Mouse (Mus musculus): Measurements from ENCODE around the gene Edc4.
"Not testable (repeated sequence)": the region's sequence is repeated elsewhere in the genome, so short reads cannot be mapped to it uniquely, and the experiment has no call there.

Gene Edc4

DNA sequence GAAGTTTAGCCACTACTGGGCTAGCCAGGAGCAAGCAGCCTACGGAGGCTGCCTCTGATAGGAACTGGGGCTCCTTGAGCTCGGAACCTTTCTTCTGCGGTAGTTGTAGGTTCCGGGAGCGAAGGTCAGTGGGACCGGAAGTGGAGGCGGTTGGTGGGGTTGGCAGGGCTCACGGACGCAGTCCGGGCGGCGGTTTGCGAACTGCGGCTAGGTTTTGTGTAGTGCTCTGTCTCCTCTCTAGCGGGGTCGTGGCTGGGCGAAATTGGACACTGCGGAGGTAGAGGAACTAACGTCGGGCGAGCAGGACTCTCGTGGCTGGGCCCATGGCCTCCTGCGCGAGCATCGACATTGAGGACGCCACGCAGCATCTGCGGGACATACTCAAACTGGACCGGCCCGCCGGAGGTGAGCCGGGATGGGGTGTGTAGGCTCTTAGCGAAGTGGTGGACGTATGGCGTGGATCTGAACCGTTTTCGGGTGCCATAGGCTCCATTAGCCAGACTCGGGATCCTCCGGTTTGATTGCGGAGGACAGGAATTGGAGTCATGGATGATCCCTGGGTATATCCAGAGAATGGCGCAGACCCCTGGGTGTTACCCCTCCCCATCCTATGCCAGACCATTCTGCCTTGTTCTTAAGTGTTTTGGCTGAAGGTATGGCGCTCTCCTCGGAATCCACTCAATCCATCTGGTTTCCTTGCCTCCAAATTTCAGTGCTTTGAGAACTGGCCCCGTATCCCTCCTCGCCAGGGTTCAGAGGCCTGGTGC is at the start of gene Edc4:
Gene Edc4 (plus strand): TSS at position 128 of the 767 bp plus-strand sequence.
- peak; percentile 82 to 89 for DNase-seq

DNA sequence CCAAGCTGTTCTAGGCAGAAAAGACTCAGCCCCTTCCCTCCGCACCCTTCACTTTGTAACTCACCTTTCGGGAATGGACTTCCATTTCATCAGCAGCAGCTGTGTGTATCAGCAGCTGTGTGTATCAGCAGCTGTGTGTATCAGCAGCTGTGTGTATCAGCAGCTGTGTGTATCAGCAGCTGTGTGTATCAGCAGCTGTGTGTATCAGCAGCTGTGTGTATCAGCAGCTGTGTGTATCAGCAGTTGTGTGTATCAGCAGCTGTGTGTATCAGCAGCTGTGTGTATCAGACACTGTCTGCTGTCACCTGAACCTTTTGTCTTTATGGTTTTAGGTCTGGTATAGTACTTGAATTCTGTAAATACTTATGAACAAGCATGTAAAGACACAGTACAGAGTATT is 46.9 kb upstream of the Edc4 start:
- not testable (repeated sequence) for DNase-seq

DNA sequence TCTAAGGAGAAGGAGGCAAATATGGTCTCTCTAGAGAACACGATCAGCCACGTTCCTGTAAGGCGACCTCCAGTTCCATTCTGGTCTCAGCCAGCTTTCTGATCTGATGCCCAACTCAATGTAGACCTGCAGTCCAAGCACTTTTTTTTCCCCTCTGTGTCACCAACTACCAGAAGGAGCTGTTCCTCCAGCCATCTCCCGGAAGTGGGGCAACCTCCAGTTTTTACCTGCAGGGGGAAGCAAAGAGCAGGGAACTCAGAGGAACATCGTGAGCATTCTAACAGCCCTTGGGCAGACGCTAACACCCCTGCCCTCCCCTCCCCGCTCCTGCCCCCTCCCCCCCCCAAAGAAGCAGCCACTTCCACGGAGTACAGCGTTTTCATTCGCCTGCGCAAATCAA is 45.4 kb upstream of the Edc4 start:
- DNase-seq = peak; percentile 81 to 90

DNA sequence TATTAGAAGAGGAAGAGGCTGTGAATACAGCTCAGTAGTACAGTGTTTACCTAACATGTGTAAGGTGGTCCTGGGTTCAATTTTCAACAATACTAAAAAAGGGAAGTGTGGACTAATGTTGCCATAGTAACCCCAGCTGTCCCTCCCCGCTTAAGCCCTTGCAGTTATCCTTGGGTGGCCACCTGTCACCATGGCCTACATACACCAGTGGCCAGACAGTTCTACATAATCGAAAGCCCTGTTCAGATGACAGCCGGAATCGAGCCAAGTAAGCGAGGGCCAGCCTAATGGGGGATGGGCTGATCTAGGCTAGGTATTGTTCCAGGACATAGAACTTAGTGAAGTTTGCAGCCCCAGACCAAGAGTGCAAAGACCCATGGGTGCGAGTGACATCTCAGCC is 43.7 kb upstream of the Edc4 start:
- DNase-seq = no peak

DNA sequence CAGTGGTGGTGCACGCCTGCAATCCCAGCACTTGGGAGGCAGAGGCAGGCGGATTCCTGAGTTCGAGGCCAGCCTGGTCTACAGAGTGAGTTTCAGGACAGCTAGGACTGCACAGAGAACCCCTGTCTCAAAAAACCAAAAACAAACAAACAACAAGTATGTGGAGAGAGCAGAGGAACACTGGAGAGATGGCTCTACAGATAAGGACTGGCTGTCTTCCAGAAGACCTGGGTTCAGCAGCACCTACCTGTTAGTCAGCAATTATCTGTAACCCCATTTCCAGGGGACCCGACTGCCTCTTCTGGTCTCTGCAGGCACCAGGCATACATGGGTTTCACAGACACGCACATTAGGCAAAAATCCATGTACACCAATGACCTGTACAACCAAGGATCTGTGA is 41.5 kb upstream of the Edc4 start:
- no peak for DNase-seq

DNA sequence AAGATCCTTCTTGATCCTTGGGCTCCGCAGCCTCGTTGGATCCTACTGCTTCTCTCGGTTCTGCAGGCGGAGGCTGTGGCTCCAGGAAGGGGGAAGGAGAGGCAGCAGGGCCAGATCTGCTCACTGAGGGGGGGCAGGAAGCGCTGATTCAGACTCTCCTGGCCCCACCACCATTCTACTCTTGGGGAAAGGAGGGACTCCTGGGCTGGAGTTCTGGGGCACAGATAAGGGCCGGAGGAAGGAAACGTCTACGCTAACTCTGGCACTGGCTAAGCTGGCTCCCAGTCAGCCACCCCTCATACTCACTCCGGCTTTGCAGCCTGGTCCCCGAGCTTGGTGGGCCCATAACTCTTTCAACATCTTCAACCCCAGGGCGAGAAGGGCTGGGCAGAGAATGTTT is 34.0 kb upstream of the Edc4 start:
- DNase-seq = no peak

DNA sequence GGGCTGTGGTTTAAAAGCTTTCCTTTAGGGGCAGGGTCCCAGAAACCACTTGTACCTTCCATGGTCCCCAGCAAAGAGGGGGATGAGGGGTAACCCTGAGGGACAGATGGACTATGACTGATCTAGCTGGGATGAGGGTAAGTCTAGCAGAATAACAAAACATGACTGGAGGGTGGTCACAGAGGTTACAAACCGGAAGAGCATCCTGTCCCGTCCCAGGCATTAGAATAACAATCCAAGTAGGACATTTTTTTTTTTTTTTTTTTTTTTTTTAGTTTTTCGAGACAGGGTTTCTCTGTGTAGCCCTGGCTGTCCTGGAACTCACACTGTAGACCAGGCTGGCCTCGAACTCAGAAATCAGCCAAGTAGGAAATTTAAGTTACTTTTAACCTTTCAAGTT is 30.7 kb upstream of the Edc4 start:
- DNase-seq = no peak

DNA sequence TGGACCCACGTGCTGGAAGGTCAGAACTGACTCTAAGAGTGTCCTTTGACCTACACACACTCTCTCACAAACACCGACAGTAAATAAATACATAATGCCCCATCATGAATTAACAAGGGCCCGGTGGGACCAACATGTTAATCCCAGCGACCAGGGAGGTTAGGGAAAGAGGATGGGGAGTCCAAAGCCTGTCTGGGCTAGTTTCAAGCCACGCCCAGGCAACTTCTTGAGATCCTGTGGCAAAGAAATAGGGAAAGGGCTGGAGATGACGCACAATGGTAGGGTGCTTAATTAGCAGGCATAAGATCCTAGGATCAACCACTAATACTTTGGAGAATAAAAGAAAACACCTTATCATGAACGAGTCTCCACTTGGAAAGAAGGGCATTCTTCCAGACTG is 30.1 kb upstream of the Edc4 start:
- DNase-seq = no peak

DNA sequence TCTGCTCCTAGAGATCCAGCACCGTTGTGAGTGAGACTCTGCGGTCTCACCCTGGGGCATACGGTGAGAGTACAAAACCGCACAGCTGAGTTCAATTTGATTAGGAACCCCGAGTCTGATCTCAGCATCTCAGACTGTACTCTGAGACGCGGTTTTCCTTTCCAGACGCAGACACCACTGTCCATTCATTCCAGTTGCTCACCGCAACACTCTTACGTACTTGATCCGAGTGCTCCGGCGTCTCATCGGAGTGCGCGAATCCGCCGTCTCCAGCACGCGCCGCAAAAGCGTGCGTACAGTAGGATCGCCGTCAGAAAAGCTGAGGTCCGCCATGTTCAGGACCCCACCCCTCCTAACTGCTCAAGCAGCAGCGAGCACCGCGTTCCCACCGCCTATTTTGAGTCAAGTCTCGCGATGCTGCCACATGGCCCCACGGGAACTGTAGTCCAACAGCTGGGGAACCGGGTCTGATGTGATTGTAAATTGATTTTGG is 29.0 kb upstream of the Edc4 start:
- peak; percentile 92 to 94 for DNase-seq

DNA sequence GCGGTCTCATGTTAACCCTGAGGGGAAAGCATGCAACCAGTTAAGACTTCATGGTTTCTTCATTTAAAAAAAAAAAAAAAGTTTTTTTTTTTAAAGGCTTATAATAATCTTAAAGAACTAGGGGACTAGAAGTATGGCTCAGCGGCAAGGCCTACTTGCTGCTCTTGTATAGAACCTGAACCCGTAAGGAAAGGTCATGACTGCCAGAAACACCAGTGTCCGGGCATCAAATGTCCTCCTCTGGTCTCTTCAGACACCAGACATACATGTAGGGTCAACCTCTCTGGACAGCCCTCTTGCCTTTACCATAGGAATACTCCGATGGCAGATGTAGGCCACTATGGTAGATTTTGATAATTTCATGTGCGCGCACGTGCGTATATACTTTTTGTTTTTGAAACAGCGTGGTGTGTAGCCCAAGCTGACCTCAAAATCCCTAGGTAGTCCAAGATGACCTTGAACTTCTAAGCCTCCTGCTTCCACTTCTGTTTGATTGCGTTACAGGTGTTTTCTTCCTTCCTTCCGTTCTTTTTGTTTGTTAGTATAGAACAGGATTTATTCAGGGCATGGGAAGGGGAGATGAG is 28.4 kb upstream of the Edc4 start:
- DNase-seq = no peak

DNA sequence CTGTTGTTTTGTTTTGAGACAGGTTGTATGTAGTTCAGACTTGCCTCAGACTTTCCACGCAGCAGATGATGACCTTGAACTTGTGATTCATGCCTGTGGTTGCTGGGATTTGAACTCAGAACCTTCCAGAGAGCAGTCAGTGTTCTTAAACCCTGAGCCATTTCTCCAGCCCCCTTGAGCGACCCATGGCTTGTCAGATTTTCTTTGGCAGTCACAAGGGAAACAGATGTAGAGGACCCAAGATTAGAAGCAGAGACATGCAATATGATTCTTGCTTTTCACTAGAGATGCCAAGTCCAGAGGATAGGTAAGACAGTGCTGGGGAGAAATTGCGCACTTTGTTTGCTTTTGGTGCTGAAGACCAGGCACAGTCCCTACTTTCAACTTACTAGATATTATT is 27.5 kb upstream of the Edc4 start, which contains the start of gene Cenpt:
Gene Cenpt (minus strand): TSS at position 101 of the 400 bp plus-strand sequence.
- no peak for DNase-seq

DNA sequence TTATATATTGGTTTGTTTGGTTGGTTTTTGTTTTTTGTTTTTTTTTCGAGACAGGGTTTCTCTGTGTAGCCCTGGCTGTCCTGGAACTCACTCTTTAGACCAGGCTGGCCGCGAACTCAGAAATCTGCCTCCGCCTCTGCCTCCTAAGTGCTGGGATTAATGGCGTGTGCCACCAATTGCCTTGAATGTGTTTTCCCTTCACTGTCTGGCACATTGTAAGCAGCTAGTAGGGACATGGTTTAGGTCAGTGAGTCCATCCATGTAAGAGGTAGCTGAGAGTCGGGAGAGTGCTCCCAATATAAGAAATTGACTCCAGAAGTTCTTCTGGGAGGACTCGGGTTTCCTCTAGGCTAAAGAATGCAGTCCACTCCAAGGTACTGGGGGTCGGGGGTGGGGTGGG is 26.4 kb upstream of the Edc4 start:
- no peak for DNase-seq

DNA sequence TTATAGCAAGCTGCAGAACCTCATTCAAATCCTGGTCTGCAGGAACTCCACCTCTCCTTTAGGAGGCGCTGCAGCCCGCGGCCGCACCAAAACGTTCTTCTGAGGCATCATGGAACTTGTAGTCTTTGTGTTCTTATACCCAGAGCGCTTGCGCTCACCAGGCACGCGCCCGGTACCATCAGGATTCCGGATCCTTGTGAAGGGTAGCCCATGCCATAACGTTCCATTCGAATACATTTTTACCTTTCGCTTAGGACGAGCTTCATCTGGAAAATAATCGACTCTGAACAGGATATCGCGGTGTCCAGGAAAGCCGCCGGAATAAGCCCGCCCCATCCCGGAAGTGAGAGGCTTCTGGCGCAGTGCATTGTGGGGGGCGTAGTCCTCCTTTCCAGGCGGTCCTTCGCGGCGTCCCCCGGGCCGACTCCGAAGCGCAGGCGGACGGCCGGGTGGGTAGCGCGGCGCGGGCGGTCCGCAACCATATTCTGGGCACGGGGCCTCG is 25.9 kb upstream of the Edc4 start, which contains the start of gene Thap11:
Gene Thap11 (plus strand): TSS at position 418 of the 502 bp plus-strand sequence.
- DNase-seq = peak; percentile 93 to 96

DNA sequence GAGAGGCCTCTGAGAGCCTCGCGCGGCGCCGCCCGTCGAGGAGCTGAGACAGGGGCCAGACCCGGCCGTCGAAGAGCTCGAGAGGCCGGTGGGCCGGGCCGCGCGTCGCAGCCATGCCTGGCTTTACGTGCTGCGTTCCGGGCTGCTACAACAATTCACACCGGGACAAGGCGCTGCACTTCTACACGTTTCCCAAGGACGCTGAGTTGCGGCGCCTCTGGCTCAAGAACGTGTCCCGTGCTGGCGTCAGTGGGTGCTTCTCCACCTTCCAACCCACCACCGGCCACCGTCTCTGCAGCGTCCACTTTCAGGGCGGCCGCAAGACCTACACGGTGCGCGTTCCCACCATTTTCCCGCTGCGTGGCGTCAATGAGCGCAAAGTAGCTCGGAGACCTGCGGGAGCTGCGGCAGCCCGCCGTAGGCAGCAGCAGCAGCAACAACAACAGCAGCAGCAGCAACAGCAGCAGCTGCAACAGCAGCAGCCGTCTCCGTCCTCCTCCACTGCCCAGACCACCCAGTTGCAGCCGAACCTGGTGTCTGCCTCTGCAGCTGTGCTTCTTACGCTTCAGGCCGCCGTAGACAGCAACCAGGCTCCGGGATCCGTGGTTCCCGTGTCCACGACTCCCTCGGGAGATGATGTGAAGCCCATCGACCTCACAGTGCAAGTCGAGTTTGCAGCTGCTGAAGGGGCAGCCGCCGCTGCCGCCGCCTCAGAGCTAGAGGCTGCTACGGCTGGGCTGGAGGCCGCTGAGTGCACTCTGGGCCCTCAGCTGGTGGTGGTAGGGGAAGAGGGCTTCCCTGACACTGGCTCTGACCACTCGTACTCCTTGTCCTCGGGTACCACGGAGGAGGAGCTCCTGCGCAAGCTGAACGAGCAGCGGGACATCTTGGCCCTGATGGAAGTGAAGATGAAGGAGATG is 25.2 kb upstream of the Edc4 start:
- peak; percentile 38 to 71 for DNase-seq

DNA sequence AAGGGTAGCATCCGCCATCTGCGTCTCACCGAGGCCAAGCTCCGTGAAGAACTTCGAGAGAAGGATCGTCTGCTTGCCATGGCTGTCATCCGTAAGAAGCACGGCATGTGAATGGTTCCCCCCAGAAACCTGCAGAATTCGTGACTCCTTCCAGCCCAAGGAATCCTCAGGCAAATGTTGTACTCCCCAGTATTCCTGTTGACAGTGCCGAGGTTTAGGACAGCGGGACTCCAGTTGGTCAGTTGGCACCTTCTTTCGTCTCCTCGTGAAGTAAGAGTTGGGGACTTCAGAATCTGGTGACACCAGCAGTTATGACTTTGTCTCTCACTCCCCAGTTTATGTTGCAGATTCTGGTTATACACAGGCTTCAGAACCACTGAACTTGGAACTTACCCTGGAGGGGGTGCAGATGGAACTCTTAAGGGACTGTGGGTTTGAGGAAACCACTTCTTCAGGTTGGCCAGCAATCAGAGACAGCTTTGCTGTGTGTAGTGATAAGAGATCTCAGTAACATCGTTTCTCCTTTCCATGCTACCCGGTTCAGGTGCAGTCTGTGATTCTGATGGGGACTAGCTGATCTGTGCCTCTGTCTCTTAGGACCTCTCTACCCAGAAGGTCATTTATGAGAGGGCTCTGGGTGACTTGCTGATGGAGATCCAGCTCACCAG is 24.4 kb upstream of the Edc4 start:
- no peak for DNase-seq

DNA sequence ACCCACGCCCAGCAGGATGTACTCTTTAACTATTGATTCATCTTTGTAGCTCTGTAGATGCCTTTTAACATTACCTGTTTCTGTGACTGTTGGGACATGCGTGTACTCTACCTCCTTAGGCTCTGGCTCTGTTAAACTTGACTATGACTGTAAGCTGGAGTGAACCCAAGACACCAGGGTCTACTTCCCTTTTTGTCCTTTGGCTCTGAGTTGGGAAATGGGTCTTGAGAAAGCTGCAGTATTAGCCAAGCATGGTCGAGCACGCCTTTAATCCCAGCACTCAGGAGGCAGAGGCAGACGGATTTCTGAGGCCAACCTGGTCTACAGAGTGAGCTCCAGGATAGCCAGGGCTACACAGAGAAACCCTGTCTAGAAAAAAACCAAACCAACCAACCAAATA is 22.2 kb upstream of the Edc4 start:
- DNase-seq = no peak

DNA sequence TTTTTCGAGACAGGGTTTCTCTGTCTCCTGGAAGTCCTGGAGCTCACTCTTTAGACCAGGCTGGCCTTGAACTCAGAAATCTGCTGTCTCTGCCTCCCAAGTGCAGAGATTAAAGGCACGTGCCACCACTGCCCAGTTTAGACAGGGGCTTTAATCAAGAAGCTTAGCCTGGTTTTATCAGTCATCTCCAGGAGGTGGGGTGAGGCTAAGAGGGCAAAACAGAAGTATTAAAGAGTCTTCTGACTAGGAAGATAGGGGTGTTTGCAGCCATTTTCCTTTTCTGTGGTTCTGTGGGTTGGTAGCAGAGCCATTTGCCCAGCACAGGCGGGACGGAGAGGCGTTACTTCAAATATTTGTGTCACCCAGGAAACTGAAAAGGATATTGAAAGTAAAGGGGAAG is 21.4 kb upstream of the Edc4 start:
- no peak for DNase-seq

DNA sequence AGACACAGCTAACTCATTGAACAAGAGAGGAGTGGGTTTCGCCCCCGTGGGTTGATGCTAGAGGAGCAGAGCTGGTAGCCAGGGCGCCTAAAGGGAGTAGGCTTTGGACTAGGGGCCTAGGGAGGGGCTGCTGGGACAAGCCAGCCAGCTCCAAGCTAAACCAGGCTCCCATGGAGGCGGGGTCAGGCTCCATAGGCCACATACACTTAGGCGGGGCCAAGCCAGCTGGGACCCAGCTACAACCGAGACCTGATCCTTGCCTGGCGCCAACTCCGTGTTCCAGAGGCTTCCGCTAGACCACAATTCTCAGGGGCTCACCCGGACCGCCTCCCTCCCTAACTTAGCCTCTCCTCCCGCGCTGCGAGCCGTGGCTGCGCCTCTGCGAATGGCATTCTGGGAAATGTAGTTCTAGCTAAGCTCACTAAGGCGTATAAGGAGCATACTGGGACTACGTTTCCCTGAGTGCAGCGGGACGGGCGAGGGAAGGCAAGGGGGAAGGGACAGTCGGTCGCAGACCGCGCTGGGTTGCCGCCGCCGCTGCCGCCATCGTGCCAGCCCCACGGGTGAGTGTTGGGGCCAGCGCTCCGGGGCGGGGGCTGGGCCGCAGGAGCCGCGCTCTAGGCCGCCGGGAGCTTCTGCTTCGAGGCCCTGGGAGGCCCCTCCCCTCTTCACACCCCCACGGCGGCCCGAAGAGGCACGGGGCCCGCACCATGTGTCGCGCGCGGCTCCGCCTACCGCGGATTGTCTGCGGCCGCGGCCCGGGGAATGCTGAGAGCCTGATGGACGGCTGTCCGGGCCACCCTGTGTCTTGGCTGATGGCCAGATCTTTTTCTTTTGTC is 20.3 kb upstream of the Edc4 start, which contains the start of gene Nutf2:
Gene Nutf2 (plus strand): TSS at position 438 of the 839 bp plus-strand sequence.
- DNase-seq = peak; percentile 94 to 99

DNA sequence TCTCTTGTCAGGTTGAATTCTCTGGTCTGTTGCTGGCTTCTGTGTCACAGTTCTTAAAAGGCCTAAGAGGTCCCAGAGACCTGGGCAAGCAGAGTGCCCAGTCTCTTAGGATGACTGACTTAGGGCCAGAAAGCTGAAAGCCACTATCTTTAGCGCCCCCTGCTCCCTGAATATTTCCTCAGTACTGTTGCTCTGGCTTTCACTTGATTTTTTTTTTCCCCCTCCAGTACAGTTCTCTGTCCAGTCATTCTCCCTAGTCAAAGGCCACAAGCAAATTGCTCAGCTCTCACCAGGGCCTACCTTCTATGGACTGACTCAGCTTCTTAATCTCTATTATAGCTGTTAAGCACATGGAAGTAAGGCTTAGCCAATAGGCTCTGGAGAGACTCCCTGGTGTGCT is 18.7 kb upstream of the Edc4 start:
- DNase-seq = peak in 1 of 2 experiments; percentile 46

DNA sequence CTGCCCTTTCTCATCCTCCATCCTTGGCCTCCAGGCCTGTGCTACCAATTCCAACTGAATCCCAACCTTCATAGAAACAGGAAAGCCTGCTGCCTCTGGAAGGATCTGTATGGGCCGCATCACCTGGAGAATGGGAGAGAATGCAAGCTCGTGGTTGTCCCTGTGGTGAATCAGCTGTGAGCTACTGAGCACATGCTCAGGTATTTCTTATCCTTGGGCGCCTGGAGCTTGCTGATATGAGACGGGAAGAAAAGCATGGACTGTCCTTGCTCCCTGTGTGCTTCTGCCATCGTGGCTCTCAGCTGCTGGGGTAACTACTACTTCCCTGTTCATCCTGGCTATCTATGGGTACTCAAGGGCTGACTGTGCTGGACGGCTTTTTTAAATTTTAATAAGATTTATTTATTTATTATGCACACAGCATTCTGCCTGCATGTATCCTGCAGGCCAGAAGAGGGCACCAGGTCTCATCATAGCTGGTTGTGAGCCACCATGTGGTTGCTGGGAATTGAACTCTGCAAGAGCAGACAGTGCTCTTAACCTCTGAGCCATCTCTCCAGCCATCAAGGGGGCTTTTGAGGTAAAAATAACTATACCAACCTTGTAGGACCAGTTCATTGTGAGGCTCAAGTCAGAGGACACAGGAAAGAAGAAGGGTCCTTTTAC is 14.2 kb upstream of the Edc4 start:
- DNase-seq = peak in 1 of 2 experiments; percentile 27

DNA sequence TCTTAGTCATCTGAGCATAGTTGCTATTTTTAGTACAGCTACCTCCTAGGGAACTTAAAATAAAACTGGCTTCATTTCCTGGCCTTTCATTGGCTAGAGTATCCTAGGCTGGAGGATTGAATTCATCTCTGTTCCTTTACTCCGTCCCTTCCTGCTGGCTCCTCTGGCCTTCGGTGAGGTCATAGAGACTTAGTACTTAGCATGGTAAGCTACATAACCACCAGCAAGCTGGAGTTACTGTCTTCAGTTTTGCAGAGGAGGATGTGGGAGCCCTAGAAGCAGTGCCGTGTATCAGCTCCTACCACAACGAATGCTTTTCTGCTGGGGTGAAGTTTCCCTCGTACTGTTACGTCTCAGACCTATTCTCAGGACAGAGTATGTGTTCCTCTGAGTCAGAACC is 6.4 kb upstream of the Edc4 start:
- DNase-seq = peak in 1 of 2 experiments; percentile 30

Data from kidney, postnatal 36 days (tissue).